Mouse (Mus musculus) neural tube, embryonic 14.5 days (tissue): ENCODE measurements around the gene Rab19. TPM values are rescaled to one million over a fixed set of nuclear protein-coding genes. Genes with fewer than 3 reads are reported as not detected.
"Not testable (repeated sequence)": the region's sequence is repeated elsewhere in the genome, so short reads cannot be mapped to it uniquely, and the experiment has no call there.

Experiments used
- ATAC-seq: fragments of 200-750 bp; cut with Nextera tagmentation; 2 replicates; pipeline ENCODE4 v1.8.0; 2017; ENCODE audit warnings: low read depth, mild to moderate bottlenecking, moderate TSS enrichment, moderate library complexity
- H3K27ac ChIP-seq: fragments of 300-500 bp; sonication (generic); 2 replicates; pipeline ENCODE4 v1.5.1; 2014; ENCODE audit warnings: low read depth, mild to moderate bottlenecking, control low read depth, low read length, moderate library complexity, mixed read lengths
- H3K27me3 ChIP-seq: fragments of 300-500 bp; sonication (generic); 2 replicates; pipeline ENCODE4 v1.6.1; 2014; ENCODE audit warnings: low read length; ENCODE audit not compliant: control insufficient read depth, insufficient read depth
- H3K36me3 ChIP-seq: fragments of 300-500 bp; sonication (generic); 2 replicates; pipeline ENCODE4 v1.6.1; 2014; ENCODE audit warnings: low read length, mixed read lengths; ENCODE audit not compliant: control insufficient read depth, insufficient read depth
- H3K4me1 ChIP-seq: fragments of 300-500 bp; sonication (generic); 2 replicates; pipeline ENCODE4 v1.6.1; 2014; ENCODE audit warnings: low read length; ENCODE audit not compliant: control insufficient read depth, insufficient read depth
- H3K4me2 ChIP-seq: fragments of 300-500 bp; sonication (generic); 2 replicates; pipeline ENCODE4 v1.6.1; 2014; ENCODE audit warnings: mild to moderate bottlenecking, low read depth, low read length, control low read depth
- H3K4me3 ChIP-seq: fragments of 300-500 bp; sonication (generic); 2 replicates; pipeline ENCODE4 v1.5.1; 2014; ENCODE audit warnings: low read depth, low read length, control low read depth, mixed read lengths
- H3K9ac ChIP-seq: fragments of 300-500 bp; sonication (generic); replicated peaks from 2 replicates; pipeline ENCODE4 v1.6.1; 2014; ENCODE audit warnings: low read depth, mild to moderate bottlenecking, control low read depth, low read length, mixed read lengths
- H3K9me3 ChIP-seq: fragments of 300-500 bp; sonication (generic); 2 replicates; pipeline ENCODE4 v1.6.1; 2016; ENCODE audit warnings: low read length; ENCODE audit not compliant: control insufficient read depth
- WGBS: fragments of 180-500 bp; shearing (Covaris S2); extraction: QIAGEN DNeasy Blood & Tissue Kit; methylation state at CpG from one replicate; pipeline ENCODE4 v1.1.7; 2014; 5-methylcytosine and 5-hydroxymethylcytosine counted together
- polyA plus RNA-seq: library from polyadenylated mRNA; unstranded; fragments of >200 nt; fragmentation: Nextera tagmentation; extraction: Ambion mirVana; gene quantifications from 2 replicates; pipeline ENCODE4 v1.2.1, GENCODE M21; 2014

Rab19 gene
- polyA plus RNA-seq, 1 experiment from 2014 or later, result not detected

GRCm38 (mm10) chr6:39377311-39377827 lies 3.6 kb upstream of the Rab19 start, which contains the start of gene Slc37a3:
TSS of gene Slc37a3 (minus strand) at chr6:39377675.
- Histone ChIP-seq H3K27ac (0 out of 2 replicates have a peak within 1 kb of the TSS, but pooled peaks have one; percentile 40), H3K9ac (peak within 1 kb of the TSS; percentile 87), H3K4me3 (peak within 1 kb of the TSS; percentile 92), H3K27me3 (no peaks in the 10 kb centered on the region), H3K4me2 (peak within 1 kb of the TSS; percentile 70), H3K9me3 (no peaks in the 10 kb centered on the region), H3K4me1 (peaks cover 11% of the 10 kb centered on the region; the same call in 1 of the 2 replicates), H3K36me3 (no peaks in the 10 kb centered on the region)
- peak; percentile 90 for ATAC-seq
- WGBS, result under 1% methylated on average over 42 of the region's 43 CpGs

DNA sequence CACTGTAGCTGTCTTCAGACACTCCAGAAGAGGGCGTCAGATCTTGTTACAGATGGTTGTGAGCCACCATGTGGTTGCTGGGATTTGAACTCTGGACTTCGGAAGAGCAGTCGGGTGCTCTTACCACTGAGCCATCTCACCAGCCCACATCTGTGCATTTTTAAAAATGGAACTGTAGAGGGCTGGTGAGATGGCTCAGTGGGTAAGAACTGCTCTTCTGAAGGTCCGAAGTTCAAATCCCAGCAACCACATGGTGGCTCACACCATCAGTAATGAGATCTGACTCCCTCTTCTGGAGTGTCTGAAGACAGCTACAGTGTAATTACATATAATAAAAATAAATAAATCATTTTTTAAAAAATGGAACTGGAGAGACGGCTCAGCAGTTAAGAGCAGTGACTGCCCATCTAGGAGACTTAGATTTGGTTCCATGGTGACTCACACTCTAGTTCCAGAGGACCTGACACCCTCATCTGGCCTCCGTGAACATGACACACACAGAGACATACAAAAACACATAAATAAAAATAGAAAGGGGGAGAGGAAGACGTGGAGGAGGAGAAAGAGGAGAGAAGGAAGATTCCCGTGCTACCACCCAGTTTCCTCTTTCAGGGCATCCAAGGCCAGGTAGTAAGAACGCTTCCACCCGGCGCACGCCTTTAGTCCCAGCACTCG lies 2.7 kb upstream of the Rab19 start:
- ATAC-seq, result peak; percentile 5; the same call in 1 of the 2 replicates
- 82% methylated on average over 13 of the region's 13 CpGs for WGBS
- H3K27me3 ChIP-seq, H3K9me3 ChIP-seq, H3K4me2 ChIP-seq, H3K9ac ChIP-seq, H3K4me1 ChIP-seq, H3K4me3 ChIP-seq, H3K27ac ChIP-seq, H3K36me3 ChIP-seq: not testable (repeated sequence)

DNA sequence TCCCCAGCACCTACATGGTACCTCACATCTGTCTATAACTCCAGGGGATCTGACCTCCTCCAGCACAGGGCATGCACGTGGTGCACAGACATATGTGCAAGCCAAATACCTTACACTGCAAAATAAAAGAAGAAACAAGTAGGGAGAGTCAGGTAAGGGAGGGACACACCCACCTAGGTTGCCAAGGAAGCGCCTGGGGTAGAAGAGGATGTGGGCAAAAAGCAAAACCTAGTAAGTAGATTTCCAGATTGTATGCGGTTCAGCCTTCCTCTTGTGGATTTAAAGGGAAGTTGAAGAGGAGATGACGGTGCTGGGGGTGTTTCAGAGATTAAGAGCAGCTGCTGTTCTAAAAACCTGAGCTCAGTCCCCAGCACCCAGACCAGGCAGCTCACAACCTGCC lies 1.8 kb upstream of the Rab19 start:
- Histone ChIP-seq H3K27me3 (no peaks in the 10 kb centered on the region), H3K4me2 (no peak overlapping the region), H3K9me3 (no peaks in the 10 kb centered on the region), H3K4me1 (peaks cover 8% of the 10 kb centered on the region; the same call in 1 of the 2 replicates), H3K9ac (no peak overlapping the region), H3K4me3 (no peak overlapping the region), H3K27ac (no peak overlapping the region), H3K36me3 (no peaks in the 10 kb centered on the region)
- no peak for ATAC-seq
- WGBS, result 72% methylated on average over 4 of the region's 4 CpGs

GRCm38 (mm10) chr6:39379749-39380148 lies 1.2 kb upstream of the Rab19 start:
- H3K27ac ChIP-seq, result no peak overlapping the region
- 85% methylated on average over 8 of the region's 8 CpGs for WGBS

GRCm38 (mm10) chr6:39380276-39380675 lies 699 bp upstream of the Rab19 start:
- no peaks in the 10 kb centered on the region for H3K9me3 ChIP-seq
- H3K27ac ChIP-seq, result no peak overlapping the region
- no peak overlapping the region for H3K4me2 ChIP-seq
- H3K4me3 ChIP-seq, result no peak overlapping the region
- H3K27me3 ChIP-seq, result no peaks in the 10 kb centered on the region
- no peak overlapping the region for H3K9ac ChIP-seq
- peaks cover 8% of the 10 kb centered on the region; the same call in 1 of the 2 replicates for H3K4me1 ChIP-seq
- WGBS, result 91% methylated on average over 3 of the region's 3 CpGs
- H3K36me3 ChIP-seq, result no peaks in the 10 kb centered on the region
- no peak for ATAC-seq

More at GRCm38 (mm10) chr6:39379749-39380148, 1.2 kb upstream of the Rab19 start:
- no peak overlapping the region for H3K4me3 ChIP-seq
- peaks cover 8% of the 10 kb centered on the region; the same call in 1 of the 2 replicates for H3K4me1 ChIP-seq
- no peak for ATAC-seq
- H3K36me3 ChIP-seq, result no peaks in the 10 kb centered on the region
- H3K9ac ChIP-seq, result no peak overlapping the region
- no peaks in the 10 kb centered on the region for H3K27me3 ChIP-seq
- H3K4me2 ChIP-seq, result no peak overlapping the region
- H3K9me3 ChIP-seq, result no peaks in the 10 kb centered on the region

DNA sequence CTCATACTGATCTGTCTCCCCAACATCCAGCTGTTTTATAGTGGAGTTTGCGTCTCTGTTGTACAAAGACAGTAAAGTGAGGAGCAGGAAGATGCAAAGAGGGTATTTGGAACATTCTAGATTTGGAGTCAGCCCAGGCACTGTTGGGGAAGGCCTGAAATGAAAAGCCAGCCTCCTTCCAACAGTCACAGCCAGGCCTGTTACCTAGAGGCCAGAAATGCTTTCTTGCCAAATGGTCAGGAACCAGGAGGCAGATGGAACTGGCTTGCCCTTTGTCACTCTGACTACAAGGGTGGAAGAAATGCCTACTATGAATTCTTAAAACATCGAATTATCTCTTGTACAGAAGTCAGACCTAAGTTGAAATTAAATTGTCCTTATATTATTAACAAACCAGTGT lies 9.0 kb downstream of the Rab19 start:
- Histone ChIP-seq H3K9ac (no peak overlapping the region), H3K27me3 (no peaks in the 10 kb centered on the region), H3K4me3 (no peak overlapping the region), H3K27ac (no peak overlapping the region), H3K4me1 (no peaks in the 10 kb centered on the region), H3K36me3 (no peaks in the 10 kb centered on the region), H3K9me3 (no peaks in the 10 kb centered on the region), H3K4me2 (no peak overlapping the region)
- ATAC-seq, result no peak
- WGBS, result 90% methylated on average over 2 of the region's 2 CpGs

DNA sequence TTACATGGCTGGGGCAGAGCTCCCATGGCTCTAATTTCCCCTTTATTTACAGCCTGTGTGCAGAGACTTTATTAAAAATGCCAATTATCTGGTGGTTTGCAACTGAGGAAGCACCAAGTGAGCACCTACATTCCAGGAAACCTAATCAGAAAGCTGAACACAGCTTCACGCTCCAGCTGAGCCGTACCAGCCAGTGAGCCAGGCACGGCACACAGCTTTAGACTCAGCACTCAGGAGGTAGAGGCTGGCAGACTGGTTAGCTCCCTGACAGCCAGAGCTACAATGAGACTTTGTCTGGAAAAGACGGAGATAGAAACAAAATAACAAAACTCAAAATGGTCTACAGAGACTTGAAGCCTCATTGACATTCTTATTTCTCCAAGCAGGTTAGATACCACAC lies 14.5 kb downstream of the Rab19 start:
- ATAC-seq, result peak; percentile 73
- no peak overlapping the region for H3K27ac ChIP-seq
- H3K36me3 ChIP-seq, result peaks cover 20% of the 10 kb centered on the region
- 47% methylated on average over 4 of the region's 4 CpGs for WGBS
- no peak overlapping the region for H3K4me2 ChIP-seq
- peaks cover 6% of the 10 kb centered on the region; the same call in 1 of the 2 replicates for H3K4me1 ChIP-seq
- no peak overlapping the region for H3K4me3 ChIP-seq
- H3K9ac ChIP-seq, result no peak overlapping the region
- H3K9me3 ChIP-seq, result no peaks in the 10 kb centered on the region
- H3K27me3 ChIP-seq, result no peaks in the 10 kb centered on the region

- Histone ChIP-seq H3K9me3 (no peaks in the 10 kb centered on the region), H3K4me1 (peaks cover 6% of the 10 kb centered on the region; the same call in 1 of the 2 replicates), H3K4me2 (no peak overlapping the region), H3K4me3 (no peak overlapping the region), H3K27ac (no peak overlapping the region), H3K9ac (no peak overlapping the region), H3K36me3 (peaks cover 20% of the 10 kb centered on the region), H3K27me3 (no peaks in the 10 kb centered on the region)
- WGBS, result 82% methylated on average over 4 of the region's 4 CpGs
- ATAC-seq, result no peak
Observed at GRCm38 (mm10) chr6:39395916-39396315, 14.9 kb downstream of the Rab19 start.

- no peak overlapping the region for H3K27ac ChIP-seq
- peaks cover 6% of the 10 kb centered on the region; the same call in 1 of the 2 replicates for H3K4me1 ChIP-seq
- no peaks in the 10 kb centered on the region for H3K27me3 ChIP-seq
- H3K4me3 ChIP-seq, result no peak overlapping the region
- H3K4me2 ChIP-seq, result no peak overlapping the region
- H3K9me3 ChIP-seq, result no peaks in the 10 kb centered on the region
- peaks cover 20% of the 10 kb centered on the region for H3K36me3 ChIP-seq
- ATAC-seq, result no peak
- WGBS, result 96% methylated on average over 6 of the region's 6 CpGs
- H3K9ac ChIP-seq, result no peak overlapping the region
Observed at GRCm38 (mm10) chr6:39397046-39397445, 16.1 kb downstream of the Rab19 start.
